Mouse (Mus musculus): Measurements from ENCODE around the gene Prn. TPM values are rescaled to one million over a fixed set of nuclear protein-coding genes. Genes with fewer than 3 reads are reported as not detected.

The Prn gene
- polyA plus RNA-seq, 1 experiment: 0.06 TPM

DNA sequence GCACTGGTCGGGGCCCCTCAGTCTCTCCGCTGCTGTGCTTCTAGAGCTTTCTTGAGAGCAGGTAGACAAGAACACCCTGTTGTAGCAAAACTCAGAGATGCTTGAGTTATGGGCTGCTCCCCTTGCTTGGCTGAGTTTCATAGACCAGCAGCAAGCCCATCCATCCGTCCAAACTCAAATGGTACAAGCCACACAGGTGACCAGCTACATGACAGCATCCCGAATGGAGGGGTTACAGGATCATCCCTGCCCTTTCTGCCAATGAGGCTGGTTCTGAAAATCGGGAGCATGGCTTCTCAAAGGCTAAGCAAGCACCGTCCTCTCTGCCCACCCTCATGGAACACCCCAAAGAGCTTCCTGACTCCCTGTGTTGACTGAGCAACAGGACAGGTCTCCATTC, 85.2 kb downstream of the Prn start:
- no peak overlapping the region for H3K4me3 ChIP-seq (ENCODE audit: control insufficient read depth, low read depth, low read length)
- no peaks in the 10 kb centered on the region for H3K36me3 ChIP-seq (ENCODE audit: control insufficient read depth, insufficient read depth, low read length)
- no peaks in the 10 kb centered on the region for H3K4me1 ChIP-seq (ENCODE audit: control insufficient read depth, insufficient read depth, low read length)
- H3K27ac ChIP-seq (ENCODE audit: control insufficient read depth, insufficient read depth, low read depth, low read length): no peak overlapping the region
- H3K27me3 ChIP-seq (ENCODE audit: control insufficient read depth, insufficient read depth, low read length): no peaks in the 10 kb centered on the region
- no peak for TF ChIP-seq CTCF (IDR thresholded peaks at IDR 0.05; ENCODE audit: control insufficient read depth, insufficient read depth, insufficient replicate concordance, low read depth, low read length)
- no peak for TF ChIP-seq POLR2A (IDR thresholded peaks at IDR 0.05; ENCODE audit: control insufficient read depth, low read depth, low read length)

DNA sequence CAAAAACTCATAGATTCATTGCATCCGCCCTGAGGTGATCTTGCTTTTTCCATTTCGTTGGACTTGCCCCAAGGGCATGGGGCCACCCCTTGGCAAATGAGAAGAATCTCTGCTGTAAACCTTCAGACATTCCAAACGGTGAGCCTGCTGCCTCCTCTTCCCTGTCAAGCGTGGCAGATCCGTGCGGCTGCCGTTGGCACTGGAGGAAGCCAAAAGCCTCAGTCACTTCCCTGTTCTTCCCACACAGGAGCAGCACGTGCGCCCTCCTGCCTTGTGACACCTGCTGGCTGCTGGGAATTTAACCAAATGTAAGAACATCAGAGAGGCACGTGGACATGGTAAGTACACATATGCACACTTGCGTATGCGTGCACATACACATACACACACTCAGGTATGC, 86.0 kb downstream of the Prn start:
- TF ChIP-seq POLR2A (IDR thresholded peaks at IDR 0.05; ENCODE audit: control insufficient read depth, low read depth, low read length) (no peak), CTCF (IDR thresholded peaks at IDR 0.05; ENCODE audit: control insufficient read depth, insufficient read depth, insufficient replicate concordance, low read depth, low read length) (no peak)
- no peak overlapping the region for H3K4me3 ChIP-seq (ENCODE audit: control insufficient read depth, low read depth, low read length)
- H3K27ac ChIP-seq (ENCODE audit: control insufficient read depth, insufficient read depth, low read depth, low read length): no peak overlapping the region
- H3K36me3 ChIP-seq (ENCODE audit: control insufficient read depth, insufficient read depth, low read length): no peaks in the 10 kb centered on the region
- H3K27me3 ChIP-seq (ENCODE audit: control insufficient read depth, insufficient read depth, low read length): no peaks in the 10 kb centered on the region
- no peaks in the 10 kb centered on the region for H3K4me1 ChIP-seq (ENCODE audit: control insufficient read depth, insufficient read depth, low read length)

DNA sequence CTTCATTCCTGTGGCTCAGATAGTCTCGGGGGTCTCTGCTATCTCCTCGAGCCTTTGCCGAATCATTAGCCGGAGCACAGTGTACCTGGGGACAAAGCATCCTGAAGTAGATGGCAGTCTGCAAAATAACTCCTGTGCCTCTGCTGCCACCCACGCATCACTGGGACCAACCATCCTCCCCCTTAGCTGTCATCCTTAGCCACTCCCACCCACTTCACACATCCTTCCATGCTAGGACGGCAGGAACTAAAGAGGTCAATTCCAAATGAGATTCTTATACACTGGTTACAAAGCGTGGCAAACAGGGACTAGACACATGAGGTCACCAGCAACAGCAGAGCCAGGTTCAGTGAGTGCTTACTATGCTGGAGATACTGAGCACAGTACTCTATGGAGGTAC, 86.6 kb downstream of the Prn start:
- Histone ChIP-seq H3K36me3 (ENCODE audit: control insufficient read depth, insufficient read depth, low read length) (no peaks in the 10 kb centered on the region), H3K4me3 (ENCODE audit: control insufficient read depth, low read depth, low read length) (no peak overlapping the region), H3K4me1 (ENCODE audit: control insufficient read depth, insufficient read depth, low read length) (no peaks in the 10 kb centered on the region), H3K27ac (ENCODE audit: control insufficient read depth, insufficient read depth, low read depth, low read length) (no peak overlapping the region), H3K27me3 (ENCODE audit: control insufficient read depth, insufficient read depth, low read length) (no peaks in the 10 kb centered on the region)
- no peak for TF ChIP-seq CTCF (IDR thresholded peaks at IDR 0.05; ENCODE audit: control insufficient read depth, insufficient read depth, insufficient replicate concordance, low read depth, low read length)
- no peak for TF ChIP-seq POLR2A (IDR thresholded peaks at IDR 0.05; ENCODE audit: control insufficient read depth, low read depth, low read length)

DNA sequence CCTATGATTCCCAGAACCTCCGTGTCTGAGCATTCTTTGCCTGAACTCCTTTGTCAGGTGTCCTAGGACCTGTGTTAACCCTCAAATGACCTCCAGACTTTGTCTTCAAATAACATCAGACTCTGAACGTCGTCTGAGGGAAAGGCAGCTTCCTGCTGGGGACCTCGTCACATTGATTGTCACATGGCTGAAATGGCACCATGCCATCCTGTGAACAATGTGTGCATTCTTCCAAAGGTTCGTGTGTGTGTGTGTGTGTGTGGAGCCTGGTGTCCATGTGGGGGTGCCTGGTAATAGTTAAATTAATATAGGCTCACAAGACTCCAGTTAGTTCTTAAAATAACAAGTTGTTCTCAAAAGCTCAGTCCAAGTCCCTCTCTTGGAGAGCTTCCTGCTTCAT, 87.6 kb downstream of the Prn start:
- Histone ChIP-seq H3K36me3 (ENCODE audit: control insufficient read depth, insufficient read depth, low read length) (no peaks in the 10 kb centered on the region), H3K27me3 (ENCODE audit: control insufficient read depth, insufficient read depth, low read length) (no peaks in the 10 kb centered on the region), H3K27ac (ENCODE audit: control insufficient read depth, insufficient read depth, low read depth, low read length) (no peak overlapping the region), H3K4me3 (ENCODE audit: control insufficient read depth, low read depth, low read length) (no peak overlapping the region), H3K4me1 (ENCODE audit: control insufficient read depth, insufficient read depth, low read length) (no peaks in the 10 kb centered on the region)
- TF ChIP-seq POLR2A (IDR thresholded peaks at IDR 0.05; ENCODE audit: control insufficient read depth, low read depth, low read length) (no peak), CTCF (IDR thresholded peaks at IDR 0.05; ENCODE audit: control insufficient read depth, insufficient read depth, insufficient replicate concordance, low read depth, low read length) (no peak)

DNA sequence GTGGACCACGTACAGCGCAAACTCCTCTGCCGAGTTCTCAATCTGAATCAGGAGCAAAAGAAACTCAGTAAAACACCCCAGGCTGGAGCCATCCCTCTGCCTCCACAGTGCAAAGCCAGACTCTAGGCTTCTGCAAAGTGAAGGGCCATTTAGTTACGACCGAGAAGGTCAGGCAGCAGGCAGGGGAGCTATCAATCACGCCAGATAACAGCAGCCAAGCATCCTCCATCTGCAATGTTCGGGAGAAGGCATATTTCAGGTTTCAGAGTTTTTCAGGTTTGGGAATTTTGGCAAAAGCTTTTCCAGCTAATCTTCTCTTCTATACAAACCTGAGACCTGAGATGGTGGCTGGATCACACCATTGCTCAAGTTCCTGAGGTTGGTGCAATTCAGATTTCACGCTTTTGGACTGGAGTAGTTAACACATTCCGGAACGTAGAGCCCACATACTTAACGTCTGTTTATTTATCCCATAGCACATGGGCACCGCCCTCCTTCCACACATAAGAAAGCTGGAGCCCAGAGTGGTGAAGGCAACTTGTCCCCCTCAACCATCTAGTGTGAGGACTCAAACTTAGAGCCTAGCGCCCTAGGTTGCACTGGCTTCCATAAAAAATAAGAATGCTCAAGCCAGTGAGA, 92.1 kb downstream of the Prn start:
- no peaks in the 10 kb centered on the region for H3K36me3 ChIP-seq (ENCODE audit: control insufficient read depth, insufficient read depth, low read length)

DNA sequence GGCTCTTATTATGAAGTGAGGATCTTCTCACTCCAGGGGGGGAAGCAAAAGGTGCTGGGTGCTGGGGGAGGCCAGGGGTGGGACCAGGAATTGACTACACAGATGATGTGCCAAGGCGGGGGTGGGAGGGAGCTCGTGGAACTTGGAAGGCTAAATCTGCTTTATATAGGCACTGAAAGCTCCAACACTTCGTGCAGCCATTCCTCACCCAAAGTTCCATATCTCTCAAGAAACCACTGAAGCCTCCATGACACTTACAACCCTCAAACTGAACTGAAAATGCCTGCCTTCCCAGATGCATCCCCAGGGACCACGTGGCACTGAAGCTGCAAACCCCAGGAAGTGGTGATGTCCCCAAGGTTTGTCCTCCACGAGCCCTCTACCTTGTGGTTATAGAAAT, 94.2 kb downstream of the Prn start:
- no peaks in the 10 kb centered on the region for H3K27me3 ChIP-seq (ENCODE audit: control insufficient read depth, insufficient read depth, low read length)
- H3K36me3 ChIP-seq (ENCODE audit: control insufficient read depth, insufficient read depth, low read length): no peaks in the 10 kb centered on the region
- H3K27ac ChIP-seq (ENCODE audit: control insufficient read depth, insufficient read depth, low read depth, low read length): no peak overlapping the region
- peaks cover 11% of the 10 kb centered on the region for H3K4me1 ChIP-seq (ENCODE audit: control insufficient read depth, insufficient read depth, low read length)
- H3K4me3 ChIP-seq (ENCODE audit: control insufficient read depth, low read depth, low read length): no peak overlapping the region
- TF ChIP-seq POLR2A (IDR thresholded peaks at IDR 0.05; ENCODE audit: control insufficient read depth, low read depth, low read length) (no peak), CTCF (IDR thresholded peaks at IDR 0.05; ENCODE audit: control insufficient read depth, insufficient read depth, insufficient replicate concordance, low read depth, low read length) (no peak)

More for the DNA sequence above, 92.1 kb downstream of the Prn start:
- H3K27me3 ChIP-seq (ENCODE audit: control insufficient read depth, insufficient read depth, low read length): no peaks in the 10 kb centered on the region
- H3K4me3 ChIP-seq (ENCODE audit: control insufficient read depth, low read depth, low read length): no peak overlapping the region
- peaks cover 6% of the 10 kb centered on the region for H3K4me1 ChIP-seq (ENCODE audit: control insufficient read depth, insufficient read depth, low read length)
- H3K27ac ChIP-seq (ENCODE audit: control insufficient read depth, insufficient read depth, low read depth, low read length): no peak overlapping the region
- TF ChIP-seq CTCF (IDR thresholded peaks at IDR 0.05; ENCODE audit: control insufficient read depth, insufficient read depth, insufficient replicate concordance, low read depth, low read length) (no peak), POLR2A (IDR thresholded peaks at IDR 0.05; ENCODE audit: control insufficient read depth, low read depth, low read length) (no peak)

DNA sequence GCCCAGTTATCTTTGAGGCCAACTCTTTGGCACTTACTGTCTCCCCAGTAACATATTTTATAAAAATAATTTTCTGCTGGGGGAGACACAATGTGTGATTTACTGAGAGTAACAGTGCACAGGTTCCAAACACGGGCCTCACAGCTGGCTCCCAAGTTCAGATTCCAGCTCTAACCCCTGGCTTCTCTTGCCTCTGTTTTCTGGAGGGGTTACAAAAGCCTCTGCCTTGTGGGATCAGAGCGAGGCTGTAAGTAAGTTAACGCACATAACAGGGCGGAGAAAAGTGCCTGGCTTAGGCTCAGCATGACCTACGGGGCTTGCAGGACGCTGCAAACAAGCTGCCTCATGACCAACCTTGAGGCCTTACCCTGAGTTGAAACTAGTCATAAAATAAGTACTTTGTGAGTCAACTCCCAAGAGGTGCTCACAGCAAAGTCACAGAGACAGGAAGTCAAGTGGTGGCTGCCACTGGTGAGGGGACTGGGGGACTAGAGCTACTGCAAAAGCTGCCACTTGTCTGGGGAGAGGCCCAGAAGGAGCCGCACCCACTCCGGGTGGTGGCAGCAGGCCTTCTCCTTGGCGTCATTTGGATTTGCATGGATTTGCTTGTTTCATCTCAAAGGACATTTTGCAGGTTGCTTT, 94.9 kb downstream of the Prn start:
- H3K4me1 ChIP-seq (ENCODE audit: control insufficient read depth, insufficient read depth, low read length): peaks cover 11% of the 10 kb centered on the region
- no peak overlapping the region for H3K27ac ChIP-seq (ENCODE audit: control insufficient read depth, insufficient read depth, low read depth, low read length)
- H3K27me3 ChIP-seq (ENCODE audit: control insufficient read depth, insufficient read depth, low read length): no peaks in the 10 kb centered on the region
- no peaks in the 10 kb centered on the region for H3K36me3 ChIP-seq (ENCODE audit: control insufficient read depth, insufficient read depth, low read length)
- no peak overlapping the region for H3K4me3 ChIP-seq (ENCODE audit: control insufficient read depth, low read depth, low read length)
- TF ChIP-seq CTCF (IDR thresholded peaks at IDR 0.05; ENCODE audit: control insufficient read depth, insufficient read depth, insufficient replicate concordance, low read depth, low read length) (no peak), POLR2A (IDR thresholded peaks at IDR 0.05; ENCODE audit: control insufficient read depth, low read depth, low read length) (no peak)
